Mouse (Mus musculus): ENCODE measurements around the gene Ankfn1.
A peak's percentile ranks its signal among the peaks of the same experiment; 100 is the strongest.

The Ankfn1 gene

GRCm38 (mm10) chr11:89462216-89462615 lies 315.2 kb downstream of the Ankfn1 start:
- no peak for DNase-seq (ENCODE audit: low spot score)

- DNase-seq (ENCODE audit: low spot score) = no peak
Observed at GRCm38 (mm10) chr11:89459437-89459836, 318.0 kb downstream of the Ankfn1 start.

- no peak for DNase-seq (ENCODE audit: low spot score)
Observed at GRCm38 (mm10) chr11:89455647-89456231, 321.7 kb downstream of the Ankfn1 start.

GRCm38 (mm10) chr11:89454702-89455101 lies 322.8 kb downstream of the Ankfn1 start:
- DNase-seq (ENCODE audit: low spot score) = no peak

GRCm38 (mm10) chr11:89452862-89453261 lies 324.6 kb downstream of the Ankfn1 start:
- DNase-seq (ENCODE audit: low spot score) = no peak

- no peak for DNase-seq (ENCODE audit: low spot score)
Observed at GRCm38 (mm10) chr11:89450406-89450805, 327.0 kb downstream of the Ankfn1 start.

- DNase-seq (ENCODE audit: low spot score) = no peak
Observed at GRCm38 (mm10) chr11:89448986-89449385, 328.5 kb downstream of the Ankfn1 start.

GRCm38 (mm10) chr11:89447477-89447876 lies 330.0 kb downstream of the Ankfn1 start:
- DNase-seq (ENCODE audit: low spot score) = no peak

GRCm38 (mm10) chr11:89440566-89440965 lies 336.9 kb downstream of the Ankfn1 start:
- no peak for DNase-seq (ENCODE audit: low spot score)

- DNase-seq (ENCODE audit: low spot score) = peak; percentile 17
Observed at GRCm38 (mm10) chr11:89424358-89424757, 353.1 kb downstream of the Ankfn1 start.

GRCm38 (mm10) chr11:89422637-89423036 lies 354.8 kb downstream of the Ankfn1 start:
- no peak for DNase-seq (ENCODE audit: low spot score)

- no peak for DNase-seq (ENCODE audit: low spot score)
Observed at GRCm38 (mm10) chr11:89420767-89421438, 356.6 kb downstream of the Ankfn1 start.

GRCm38 (mm10) chr11:89419863-89420262 lies 357.6 kb downstream of the Ankfn1 start:
- DNase-seq (ENCODE audit: low spot score) = no peak

GRCm38 (mm10) chr11:89418644-89419043 lies 358.8 kb downstream of the Ankfn1 start:
- DNase-seq (ENCODE audit: low spot score) = peak; percentile 10

GRCm38 (mm10) chr11:89416769-89417168 lies 360.7 kb downstream of the Ankfn1 start:
- no peak for DNase-seq (ENCODE audit: low spot score)

GRCm38 (mm10) chr11:89408774-89409173 lies 368.7 kb downstream of the Ankfn1 start:
- no peak for DNase-seq (ENCODE audit: low spot score)

GRCm38 (mm10) chr11:89404489-89404888 lies 373.0 kb downstream of the Ankfn1 start:
- DNase-seq (ENCODE audit: low spot score) = no peak

GRCm38 (mm10) chr11:89403436-89403835 lies 374.0 kb downstream of the Ankfn1 start:
- DNase-seq (ENCODE audit: low spot score) = no peak

- no peak for DNase-seq (ENCODE audit: low spot score)
Observed at GRCm38 (mm10) chr11:89388851-89389250, 388.6 kb downstream of the Ankfn1 start.

GRCm38 (mm10) chr11:89382634-89383009 lies 394.8 kb downstream of the Ankfn1 start:
- DNase-seq (ENCODE audit: low spot score) = no peak

GRCm38 (mm10) chr11:89381782-89382633 lies 395.4 kb downstream of the Ankfn1 start:
- DNase-seq (ENCODE audit: low spot score) = no peak

GRCm38 (mm10) chr11:89370941-89371340 lies 406.5 kb downstream of the Ankfn1 start:
- no peak for DNase-seq (ENCODE audit: low spot score)

- no peak for DNase-seq (ENCODE audit: low spot score)
Observed at GRCm38 (mm10) chr11:89370373-89370772, 407.1 kb downstream of the Ankfn1 start.
